Mouse (Mus musculus) stomach, postnatal 0 days (tissue): ENCODE measurements around the gene St6galnac4.

Experiments
- CTCF ChIP-seq: IDR thresholded peaks from 2 replicates; pipeline ENCODE4 v1.5.1; 2016; ENCODE audit warnings: antibody characterized with exemption, low read depth, mild to moderate bottlenecking, moderate library complexity
- EP300 ChIP-seq: optimal IDR thresholded peaks from 2 replicates; pipeline ENCODE3; 2016; ENCODE audit warnings: antibody characterized with exemption

DNA sequence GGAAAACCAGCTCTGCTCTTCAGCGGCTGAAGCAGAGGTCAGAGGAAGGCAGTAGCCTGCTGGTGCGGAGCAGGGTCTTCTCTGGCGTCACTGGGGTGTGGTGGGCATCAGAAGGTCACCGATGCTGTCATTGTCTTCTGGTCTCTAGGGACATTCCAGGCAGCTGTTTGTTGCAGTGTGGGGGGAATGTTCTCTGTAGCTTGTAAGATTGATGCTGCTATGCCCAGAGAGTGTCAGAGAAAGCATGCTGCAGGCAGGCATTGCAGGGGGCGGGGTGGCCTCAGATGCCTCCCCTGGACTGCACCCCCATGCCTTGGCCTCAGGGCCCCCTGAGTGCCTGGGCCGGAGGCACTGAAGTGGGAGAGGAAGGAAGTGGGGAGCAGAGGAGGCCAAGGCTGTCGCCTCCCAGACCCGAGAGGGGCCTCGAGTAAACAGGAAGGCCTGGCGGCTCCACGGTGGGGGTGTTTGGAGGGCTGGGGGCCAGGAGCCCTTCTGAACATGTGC, 50.9 kb downstream of the St6galnac4 start:
- TF ChIP-seq EP300 (no peak), CTCF (no peak)
